Mouse (Mus musculus): ENCODE results near the gene Olfr1367. TPM values are rescaled to one million over a fixed set of nuclear protein-coding genes. Genes with fewer than 3 reads are reported as not detected.
A peak's percentile ranks its signal among the peaks of the same experiment; 100 is the strongest.

Gene Olfr1367
- polyA plus RNA-seq, 1 experiment from 2014 or later: not detected

- ATAC-seq (ENCODE audit: low read depth): no peak
- Histone ChIP-seq H3K27me3 (ENCODE audit: control insufficient read depth, insufficient read depth, low read depth, low read length) (no peaks in the 10 kb centered on the region), H3K4me2 (ENCODE audit: low read depth, low read length) (peak overlapping the region; percentile 49), H3K4me3 (ENCODE audit: low read length) (peak overlapping the region; percentile 34), H3K36me3 (ENCODE audit: control insufficient read depth, insufficient read depth, low read length) (no peaks in the 10 kb centered on the region), H3K4me1 (replicated peaks; ENCODE audit: control insufficient read depth, insufficient read depth, low read length) (peaks cover 3% of the 10 kb centered on the region), H3K9ac (ENCODE audit: low read length) (no peak overlapping the region), H3K9me3 (ENCODE audit: control insufficient read depth, low read length) (no peaks in the 10 kb centered on the region), H3K27ac (ENCODE audit: low read length) (no peak overlapping the region)
- 16% methylated on average over 18 of the region's 18 CpGs for whole genome bisulfite sequencing
Observed at GRCm38 (mm10) chr13:21322509-21323375, 24.0 kb upstream of the Olfr1367 start.

- Histone ChIP-seq H3K4me2 (ENCODE audit: low read depth, low read length) (peak overlapping the region; percentile 40), H3K4me3 (ENCODE audit: low read length) (no peak overlapping the region; the same call in 1 of the 2 replicates), H3K27me3 (ENCODE audit: control insufficient read depth, insufficient read depth, low read depth, low read length) (no peaks in the 10 kb centered on the region), H3K27ac (ENCODE audit: low read length) (no peak overlapping the region), H3K36me3 (ENCODE audit: control insufficient read depth, insufficient read depth, low read length) (no peaks in the 10 kb centered on the region), H3K9ac (ENCODE audit: low read length) (no peak overlapping the region), H3K4me1 (replicated peaks; ENCODE audit: control insufficient read depth, insufficient read depth, low read length) (peaks cover 3% of the 10 kb centered on the region), H3K9me3 (ENCODE audit: control insufficient read depth, low read length) (no peaks in the 10 kb centered on the region)
- ATAC-seq (ENCODE audit: low read depth): no peak
- WGBS: 55% methylated on average over 6 of the region's 6 CpGs
Observed at GRCm38 (mm10) chr13:21323405-21323804, 23.3 kb upstream of the Olfr1367 start.

- Histone ChIP-seq H3K4me3 (ENCODE audit: low read length) (peak overlapping the region; percentile 45), H3K9me3 (ENCODE audit: control insufficient read depth, low read length) (no peaks in the 10 kb centered on the region), H3K36me3 (ENCODE audit: control insufficient read depth, insufficient read depth, low read length) (no peaks in the 10 kb centered on the region), H3K4me2 (ENCODE audit: low read depth, low read length) (peak overlapping the region; percentile 60), H3K4me1 (replicated peaks; ENCODE audit: control insufficient read depth, insufficient read depth, low read length) (peaks cover 3% of the 10 kb centered on the region), H3K27ac (ENCODE audit: low read length) (no peak overlapping the region), H3K27me3 (ENCODE audit: control insufficient read depth, insufficient read depth, low read depth, low read length) (no peaks in the 10 kb centered on the region), H3K9ac (ENCODE audit: low read length) (no peak overlapping the region)
- WGBS: 6% methylated on average over 4 of the region's 4 CpGs
- ATAC-seq (ENCODE audit: low read depth): peak; percentile 43; the same call in 1 of the 2 replicates
Observed at GRCm38 (mm10) chr13:21326191-21326590, 20.5 kb upstream of the Olfr1367 start.

GRCm38 (mm10) chr13:21326657-21327211 is 20.0 kb upstream of the Olfr1367 start:
- peaks cover 3% of the 10 kb centered on the region for H3K4me1 ChIP-seq (replicated peaks; ENCODE audit: control insufficient read depth, insufficient read depth, low read length)
- no peaks in the 10 kb centered on the region for H3K27me3 ChIP-seq (ENCODE audit: control insufficient read depth, insufficient read depth, low read depth, low read length)
- H3K4me2 ChIP-seq (ENCODE audit: low read depth, low read length): peak overlapping the region; percentile 60
- ATAC-seq (ENCODE audit: low read depth): peak; percentile 75; the same call in 1 of the 2 replicates
- no peaks in the 10 kb centered on the region for H3K9me3 ChIP-seq (ENCODE audit: control insufficient read depth, low read length)
- no peak overlapping the region for H3K27ac ChIP-seq (ENCODE audit: low read length)
- peak overlapping the region; percentile 48 for H3K9ac ChIP-seq (ENCODE audit: low read length)
- H3K36me3 ChIP-seq (ENCODE audit: control insufficient read depth, insufficient read depth, low read length): no peaks in the 10 kb centered on the region
- WGBS: under 1% methylated on average over 24 of the region's 24 CpGs
- H3K4me3 ChIP-seq (ENCODE audit: low read length): peak overlapping the region; percentile 45

GRCm38 (mm10) chr13:21327424-21327823 is 19.3 kb upstream of the Olfr1367 start:
- H3K4me2 ChIP-seq (ENCODE audit: low read depth, low read length): peak overlapping the region; percentile 60
- peak overlapping the region; percentile 24 for H3K9ac ChIP-seq (ENCODE audit: low read length)
- no peaks in the 10 kb centered on the region for H3K27me3 ChIP-seq (ENCODE audit: control insufficient read depth, insufficient read depth, low read depth, low read length)
- peaks cover 3% of the 10 kb centered on the region for H3K4me1 ChIP-seq (replicated peaks; ENCODE audit: control insufficient read depth, insufficient read depth, low read length)
- H3K36me3 ChIP-seq (ENCODE audit: control insufficient read depth, insufficient read depth, low read length): no peaks in the 10 kb centered on the region
- H3K4me3 ChIP-seq (ENCODE audit: low read length): peak overlapping the region; percentile 45
- no peak for ATAC-seq (ENCODE audit: low read depth)
- H3K27ac ChIP-seq (ENCODE audit: low read length): no peak overlapping the region
- WGBS: under 1% methylated on average over 9 of the region's 9 CpGs
- no peaks in the 10 kb centered on the region for H3K9me3 ChIP-seq (ENCODE audit: control insufficient read depth, low read length)

GRCm38 (mm10) chr13:21350593-21350992 is 3.9 kb downstream of the Olfr1367 start:
- Histone ChIP-seq H3K4me1 (replicated peaks; ENCODE audit: control insufficient read depth, insufficient read depth, low read length) (no peaks in the 10 kb centered on the region), H3K27me3 (ENCODE audit: control insufficient read depth, insufficient read depth, low read depth, low read length) (no peaks in the 10 kb centered on the region), H3K4me3 (ENCODE audit: low read length) (no peak overlapping the region), H3K36me3 (ENCODE audit: control insufficient read depth, insufficient read depth, low read length) (no peaks in the 10 kb centered on the region), H3K4me2 (ENCODE audit: low read depth, low read length) (no peak overlapping the region), H3K27ac (ENCODE audit: low read length) (no peak overlapping the region), H3K9me3 (ENCODE audit: control insufficient read depth, low read length) (no peaks in the 10 kb centered on the region), H3K9ac (ENCODE audit: low read length) (no peak overlapping the region)
- no peak for ATAC-seq (ENCODE audit: low read depth)

- Histone ChIP-seq H3K4me2 (ENCODE audit: low read depth, low read length) (peak within 1 kb of the TSS; percentile 56), H3K27me3 (ENCODE audit: control insufficient read depth, insufficient read depth, low read depth, low read length) (no peaks in the 10 kb centered on the region), H3K4me3 (ENCODE audit: low read length) (peak within 1 kb of the TSS; percentile 83), H3K27ac (ENCODE audit: low read length) (peak within 1 kb of the TSS; percentile 72), H3K4me1 (replicated peaks; ENCODE audit: control insufficient read depth, insufficient read depth, low read length) (peaks cover 9% of the 10 kb centered on the region), H3K36me3 (ENCODE audit: control insufficient read depth, insufficient read depth, low read length) (no peaks in the 10 kb centered on the region), H3K9me3 (ENCODE audit: control insufficient read depth, low read length) (no peaks in the 10 kb centered on the region), H3K9ac (ENCODE audit: low read length) (peak within 1 kb of the TSS; percentile 89)
- WGBS: under 1% methylated on average over 29 of the region's 29 CpGs
- ATAC-seq (ENCODE audit: low read depth): peak; percentile 100
Observed at GRCm38 (mm10) chr13:21362621-21363248, 16.0 kb downstream of the Olfr1367 start, which contains the start of gene Zscan12. Zscan12 (plus strand) TSS chr13:21362820.

GRCm38 (mm10) chr13:21363719-21364118 is 17.0 kb downstream of the Olfr1367 start:
- no peaks in the 10 kb centered on the region for H3K9me3 ChIP-seq (ENCODE audit: control insufficient read depth, low read length)
- peak overlapping the region; percentile 56 for H3K4me2 ChIP-seq (ENCODE audit: low read depth, low read length)
- 61% methylated on average over 12 of the region's 12 CpGs for WGBS
- no peaks in the 10 kb centered on the region for H3K27me3 ChIP-seq (ENCODE audit: control insufficient read depth, insufficient read depth, low read depth, low read length)
- H3K36me3 ChIP-seq (ENCODE audit: control insufficient read depth, insufficient read depth, low read length): peaks cover 2% of the 10 kb centered on the region
- peaks cover 9% of the 10 kb centered on the region for H3K4me1 ChIP-seq (replicated peaks; ENCODE audit: control insufficient read depth, insufficient read depth, low read length)
- ATAC-seq (ENCODE audit: low read depth): no peak
- no peak overlapping the region for H3K27ac ChIP-seq (ENCODE audit: low read length)
- H3K9ac ChIP-seq (ENCODE audit: low read length): peak overlapping the region; percentile 60
- H3K4me3 ChIP-seq (ENCODE audit: low read length): peak overlapping the region; percentile 83

GRCm38 (mm10) chr13:21366635-21367034 is 19.9 kb downstream of the Olfr1367 start:
- WGBS: 68% methylated on average over 6 of the region's 6 CpGs
- H3K27me3 ChIP-seq (ENCODE audit: control insufficient read depth, insufficient read depth, low read depth, low read length): no peaks in the 10 kb centered on the region
- H3K4me2 ChIP-seq (ENCODE audit: low read depth, low read length): no peak overlapping the region
- ATAC-seq (ENCODE audit: low read depth): no peak
- no peak overlapping the region for H3K4me3 ChIP-seq (ENCODE audit: low read length)
- peaks cover 22% of the 10 kb centered on the region for H3K36me3 ChIP-seq (ENCODE audit: control insufficient read depth, insufficient read depth, low read length)
- H3K9me3 ChIP-seq (ENCODE audit: control insufficient read depth, low read length): no peaks in the 10 kb centered on the region
- no peak overlapping the region for H3K27ac ChIP-seq (ENCODE audit: low read length)
- H3K9ac ChIP-seq (ENCODE audit: low read length): no peak overlapping the region
- peaks cover 9% of the 10 kb centered on the region for H3K4me1 ChIP-seq (replicated peaks; ENCODE audit: control insufficient read depth, insufficient read depth, low read length)
